Mouse (Mus musculus) right cerebral cortex, postnatal 36 days (tissue): Measurements from ENCODE around the gene Cacna1c.

Experiments used
- DNase-seq, 2 experiments: peaks; one replicate each; pipeline ENCODE4 v3.0.0; 2022; ENCODE audit warnings: low spot score in 2 of 2, mixed read lengths in 1 of 2

The Cacna1c gene

GRCm38 (mm10) chr6:119095081-119095480, 101.1 kb downstream of the Cacna1c start:
- DNase-seq = no peak

- no peak for DNase-seq
Measured at GRCm38 (mm10) chr6:119089173-119089572, 107.0 kb downstream of the Cacna1c start.

- DNase-seq = no peak
Measured at GRCm38 (mm10) chr6:119088381-119088780, 107.8 kb downstream of the Cacna1c start.

- DNase-seq = no peak
Measured at GRCm38 (mm10) chr6:119087919-119088318, 108.3 kb downstream of the Cacna1c start.

- no peak for DNase-seq
Measured at GRCm38 (mm10) chr6:119085789-119086188, 110.4 kb downstream of the Cacna1c start.

GRCm38 (mm10) chr6:119084532-119084931, 111.7 kb downstream of the Cacna1c start:
- no peak for DNase-seq

GRCm38 (mm10) chr6:119083559-119083958, 112.7 kb downstream of the Cacna1c start:
- DNase-seq = no peak

- DNase-seq = no peak
Measured at GRCm38 (mm10) chr6:119082662-119083061, 113.6 kb downstream of the Cacna1c start.

GRCm38 (mm10) chr6:119081650-119082049, 114.6 kb downstream of the Cacna1c start:
- DNase-seq = no peak

GRCm38 (mm10) chr6:119079626-119080025, 116.6 kb downstream of the Cacna1c start:
- DNase-seq = no peak

- DNase-seq = no peak
Measured at GRCm38 (mm10) chr6:119078912-119079311, 117.3 kb downstream of the Cacna1c start.

- DNase-seq = no peak
Measured at GRCm38 (mm10) chr6:119077231-119077630, 119.0 kb downstream of the Cacna1c start.

GRCm38 (mm10) chr6:119073419-119074071, 122.7 kb downstream of the Cacna1c start:
- no peak for DNase-seq

- DNase-seq = no peak
Measured at GRCm38 (mm10) chr6:119072772-119073171, 123.4 kb downstream of the Cacna1c start.

- no peak for DNase-seq
Measured at GRCm38 (mm10) chr6:119070771-119071170, 125.4 kb downstream of the Cacna1c start.

GRCm38 (mm10) chr6:119070351-119070750, 125.9 kb downstream of the Cacna1c start:
- DNase-seq = no peak

- DNase-seq = no peak
Measured at GRCm38 (mm10) chr6:119069145-119069544, 127.1 kb downstream of the Cacna1c start.

- DNase-seq = no peak
Measured at GRCm38 (mm10) chr6:119068650-119069049, 127.6 kb downstream of the Cacna1c start.

- no peak for DNase-seq
Measured at GRCm38 (mm10) chr6:119064961-119065360, 131.3 kb downstream of the Cacna1c start.

- DNase-seq = no peak
Measured at GRCm38 (mm10) chr6:119064430-119064829, 131.8 kb downstream of the Cacna1c start.

- no peak for DNase-seq
Measured at GRCm38 (mm10) chr6:119062695-119063094, 133.5 kb downstream of the Cacna1c start.

- no peak for DNase-seq
Measured at GRCm38 (mm10) chr6:119058896-119059295, 137.3 kb downstream of the Cacna1c start.

GRCm38 (mm10) chr6:119058461-119058860, 137.8 kb downstream of the Cacna1c start:
- DNase-seq = no peak

- no peak for DNase-seq
Measured at GRCm38 (mm10) chr6:119057076-119057479, 139.1 kb downstream of the Cacna1c start.
